Mouse (Mus musculus): ENCODE results near the gene Ppm1l. TPM values are rescaled to one million over a fixed set of nuclear protein-coding genes. Genes with fewer than 3 reads are reported as not detected.
A peak's percentile ranks its signal among the peaks of the same experiment; 100 is the strongest.

The Ppm1l gene
- polyA plus RNA-seq, 1 experiment from 2014 or later: 27.4 TPM

GRCm38 (mm10) chr3:69461956-69462355 is 145.3 kb downstream of the Ppm1l start:
- WGBS: 70% methylated on average over 1 of the region's 1 CpGs
- H3K4me1 ChIP-seq (replicated peaks; ENCODE audit: control insufficient read depth, insufficient read depth, low read length): no peaks in the 10 kb centered on the region
- H3K4me3 ChIP-seq (replicated peaks; ENCODE audit: low read length): no peak overlapping the region
- no peaks in the 10 kb centered on the region for H3K36me3 ChIP-seq (replicated peaks; ENCODE audit: control insufficient read depth, insufficient read depth)
- DNase-seq (ENCODE audit: low spot score): no peak
- ATAC-seq (ENCODE audit: low FRiP score): no peak
- no peak overlapping the region for H3K27ac ChIP-seq
- H3K27me3 ChIP-seq (ENCODE audit: control insufficient read depth, insufficient read depth, low read length): no peaks in the 10 kb centered on the region
- no peak overlapping the region for H3K4me2 ChIP-seq (replicated peaks)
- no peak overlapping the region for H3K9ac ChIP-seq
- H3K9me3 ChIP-seq (ENCODE audit: control insufficient read depth, low read length): no peaks in the 10 kb centered on the region

DNA sequence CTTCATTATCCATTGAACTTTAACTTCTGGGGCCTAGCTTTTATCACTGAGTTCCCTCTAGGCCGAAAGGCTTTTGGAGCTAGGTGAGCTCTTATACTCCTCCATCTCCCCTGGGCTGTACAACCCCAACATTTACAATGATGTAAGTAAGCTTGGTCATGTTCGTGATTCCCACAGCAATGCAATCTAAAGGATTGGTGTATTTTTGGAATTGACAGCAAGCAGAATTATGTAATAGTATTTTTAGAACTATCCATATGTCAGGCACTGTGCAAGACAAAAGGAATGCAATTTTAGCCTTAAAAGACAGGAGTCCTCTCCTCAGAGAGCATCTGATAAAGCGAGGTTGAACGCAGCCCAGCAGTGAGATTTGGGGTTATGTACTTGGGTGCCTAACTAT is 149.1 kb downstream of the Ppm1l start:
- Histone ChIP-seq H3K4me2 (replicated peaks) (no peak overlapping the region), H3K4me3 (replicated peaks; ENCODE audit: low read length) (no peak overlapping the region), H3K4me1 (replicated peaks; ENCODE audit: control insufficient read depth, insufficient read depth, low read length) (peaks cover 18% of the 10 kb centered on the region), H3K27me3 (ENCODE audit: control insufficient read depth, insufficient read depth, low read length) (no peaks in the 10 kb centered on the region), H3K9me3 (ENCODE audit: control insufficient read depth, low read length) (no peaks in the 10 kb centered on the region), H3K27ac (no peak overlapping the region), H3K9ac (no peak overlapping the region), H3K36me3 (replicated peaks; ENCODE audit: control insufficient read depth, insufficient read depth) (no peaks in the 10 kb centered on the region)
- no peak for DNase-seq (ENCODE audit: low spot score)
- WGBS: 96% methylated on average over 4 of the region's 4 CpGs
- ATAC-seq (ENCODE audit: low FRiP score): no peak

GRCm38 (mm10) chr3:69468280-69469008 is 151.8 kb downstream of the Ppm1l start:
- Histone ChIP-seq H3K27me3 (ENCODE audit: control insufficient read depth, insufficient read depth, low read length) (no peaks in the 10 kb centered on the region), H3K4me3 (replicated peaks; ENCODE audit: low read length) (no peak overlapping the region), H3K9ac (no peak overlapping the region), H3K4me2 (replicated peaks) (no peak overlapping the region), H3K4me1 (replicated peaks; ENCODE audit: control insufficient read depth, insufficient read depth, low read length) (peaks cover 18% of the 10 kb centered on the region), H3K36me3 (replicated peaks; ENCODE audit: control insufficient read depth, insufficient read depth) (no peaks in the 10 kb centered on the region), H3K27ac (0 out of 2 replicates have a peak overlapping the region, but pooled peaks have one; percentile 43), H3K9me3 (ENCODE audit: control insufficient read depth, low read length) (no peaks in the 10 kb centered on the region)
- no peak for DNase-seq (ENCODE audit: low spot score)
- no peak for ATAC-seq (ENCODE audit: low FRiP score)
- 55% methylated on average over 9 of the region's 9 CpGs for WGBS

- no peak for DNase-seq (ENCODE audit: low spot score)
Measured at GRCm38 (mm10) chr3:69469463-69470141, 152.9 kb downstream of the Ppm1l start.

GRCm38 (mm10) chr3:69470142-69470796 is 153.6 kb downstream of the Ppm1l start:
- Histone ChIP-seq H3K9me3 (ENCODE audit: control insufficient read depth, low read length) (no peaks in the 10 kb centered on the region), H3K27ac (no peak overlapping the region), H3K36me3 (replicated peaks; ENCODE audit: control insufficient read depth, insufficient read depth) (no peaks in the 10 kb centered on the region), H3K27me3 (ENCODE audit: control insufficient read depth, insufficient read depth, low read length) (no peaks in the 10 kb centered on the region), H3K4me1 (replicated peaks; ENCODE audit: control insufficient read depth, insufficient read depth, low read length) (peaks cover 18% of the 10 kb centered on the region), H3K9ac (no peak overlapping the region), H3K4me2 (replicated peaks) (no peak overlapping the region), H3K4me3 (replicated peaks; ENCODE audit: low read length) (no peak overlapping the region)
- WGBS: 62% methylated on average over 11 of the region's 11 CpGs
- no peak for DNase-seq (ENCODE audit: low spot score)
- ATAC-seq (ENCODE audit: low FRiP score): peak; percentile 78

More at GRCm38 (mm10) chr3:69469463-69470141, 152.9 kb downstream of the Ppm1l start:
- no peak overlapping the region for H3K9ac ChIP-seq
- H3K4me3 ChIP-seq (replicated peaks; ENCODE audit: low read length): no peak overlapping the region
- no peak overlapping the region for H3K4me2 ChIP-seq (replicated peaks)
- H3K9me3 ChIP-seq (ENCODE audit: control insufficient read depth, low read length): no peaks in the 10 kb centered on the region
- no peaks in the 10 kb centered on the region for H3K27me3 ChIP-seq (ENCODE audit: control insufficient read depth, insufficient read depth, low read length)
- no peak overlapping the region for H3K27ac ChIP-seq
- ATAC-seq (ENCODE audit: low FRiP score): peak; percentile 22; the same call in 1 of the 2 replicates
- peaks cover 18% of the 10 kb centered on the region for H3K4me1 ChIP-seq (replicated peaks; ENCODE audit: control insufficient read depth, insufficient read depth, low read length)
- H3K36me3 ChIP-seq (replicated peaks; ENCODE audit: control insufficient read depth, insufficient read depth): no peaks in the 10 kb centered on the region
- 34% methylated on average over 5 of the region's 6 CpGs for WGBS

GRCm38 (mm10) chr3:69475850-69476450 is 159.3 kb downstream of the Ppm1l start:
- ATAC-seq (ENCODE audit: low FRiP score) (no peak), DNase-seq (ENCODE audit: low spot score) (no peak)
- Histone ChIP-seq H3K4me1 (replicated peaks; ENCODE audit: control insufficient read depth, insufficient read depth, low read length) (peaks cover 16% of the 10 kb centered on the region), H3K27ac (no peak overlapping the region), H3K9me3 (ENCODE audit: control insufficient read depth, low read length) (no peaks in the 10 kb centered on the region), H3K27me3 (ENCODE audit: control insufficient read depth, insufficient read depth, low read length) (no peaks in the 10 kb centered on the region), H3K4me3 (replicated peaks; ENCODE audit: low read length) (no peak overlapping the region), H3K4me2 (replicated peaks) (no peak overlapping the region; the same call in 1 of the 2 replicates), H3K9ac (no peak overlapping the region), H3K36me3 (replicated peaks; ENCODE audit: control insufficient read depth, insufficient read depth) (no peaks in the 10 kb centered on the region)
- WGBS: 49% methylated on average over 12 of the region's 12 CpGs

GRCm38 (mm10) chr3:69479937-69480336 is 163.3 kb downstream of the Ppm1l start:
- ATAC-seq (ENCODE audit: low FRiP score) (no peak), DNase-seq (ENCODE audit: low spot score) (no peak)
- Histone ChIP-seq H3K9me3 (ENCODE audit: control insufficient read depth, low read length) (no peaks in the 10 kb centered on the region), H3K27ac (no peak overlapping the region), H3K27me3 (ENCODE audit: control insufficient read depth, insufficient read depth, low read length) (no peaks in the 10 kb centered on the region), H3K4me2 (replicated peaks) (no peak overlapping the region), H3K9ac (no peak overlapping the region), H3K36me3 (replicated peaks; ENCODE audit: control insufficient read depth, insufficient read depth) (no peaks in the 10 kb centered on the region), H3K4me3 (replicated peaks; ENCODE audit: low read length) (no peak overlapping the region), H3K4me1 (replicated peaks; ENCODE audit: control insufficient read depth, insufficient read depth, low read length) (peaks cover 16% of the 10 kb centered on the region)
- 68% methylated on average over 3 of the region's 3 CpGs for WGBS

GRCm38 (mm10) chr3:69481835-69482234 is 165.2 kb downstream of the Ppm1l start:
- Histone ChIP-seq H3K4me3 (replicated peaks; ENCODE audit: low read length) (no peak overlapping the region), H3K9me3 (ENCODE audit: control insufficient read depth, low read length) (no peaks in the 10 kb centered on the region), H3K27ac (no peak overlapping the region), H3K27me3 (ENCODE audit: control insufficient read depth, insufficient read depth, low read length) (no peaks in the 10 kb centered on the region), H3K36me3 (replicated peaks; ENCODE audit: control insufficient read depth, insufficient read depth) (no peaks in the 10 kb centered on the region), H3K4me2 (replicated peaks) (no peak overlapping the region), H3K4me1 (replicated peaks; ENCODE audit: control insufficient read depth, insufficient read depth, low read length) (peaks cover 7% of the 10 kb centered on the region), H3K9ac (no peak overlapping the region)
- 0 out of 2 replicates have a peak, but pooled peaks have one; percentile 72 for ATAC-seq (ENCODE audit: low FRiP score)
- WGBS: 34% methylated on average over 4 of the region's 4 CpGs
- peak; percentile 89 for DNase-seq (ENCODE audit: low spot score)

- peaks cover 6% of the 10 kb centered on the region for H3K4me1 ChIP-seq (replicated peaks; ENCODE audit: control insufficient read depth, insufficient read depth, low read length)
- DNase-seq (ENCODE audit: low spot score): no peak
Measured at GRCm38 (mm10) chr3:69484006-69484574, 167.4 kb downstream of the Ppm1l start.

More at GRCm38 (mm10) chr3:69484006-69484574, 167.4 kb downstream of the Ppm1l start:
- WGBS: 83% methylated on average over 13 of the region's 13 CpGs
- H3K27me3 ChIP-seq (ENCODE audit: control insufficient read depth, insufficient read depth, low read length): no peaks in the 10 kb centered on the region
- no peak overlapping the region for H3K4me2 ChIP-seq (replicated peaks)
- no peak overlapping the region for H3K27ac ChIP-seq
- ATAC-seq (ENCODE audit: low FRiP score): no peak
- H3K9me3 ChIP-seq (ENCODE audit: control insufficient read depth, low read length): no peaks in the 10 kb centered on the region
- H3K36me3 ChIP-seq (replicated peaks; ENCODE audit: control insufficient read depth, insufficient read depth): no peaks in the 10 kb centered on the region
- H3K9ac ChIP-seq: no peak overlapping the region
- H3K4me3 ChIP-seq (replicated peaks; ENCODE audit: low read length): no peak overlapping the region
